Mouse (Mus musculus) gastrocnemius, adult 8-10 months (tissue): Measurements from ENCODE around the gene Clasp1. TPM values are rescaled to one million over a fixed set of nuclear protein-coding genes. Genes with fewer than 3 reads are reported as not detected.

Source experiments
- DNase-seq, 2 experiments: peaks; one replicate each; pipeline ENCODE4 v3.0.0; 2022; ENCODE audit warnings: low spot score in 2 of 2
- total RNA-seq, 4 experiments: library from RNA; stranded (reverse); gene quantifications; 2 replicates each; pipeline ENCODE4 v1.2.4; 2022

Gene Clasp1
- total RNA-seq, 4 experiments from 2014 or later = 45.8 to 55.5 (median 51.7) TPM

- no peak for DNase-seq
Observed at GRCm38 (mm10) chr1:118650771-118651080, 261.9 kb downstream of the Clasp1 start.

DNA sequence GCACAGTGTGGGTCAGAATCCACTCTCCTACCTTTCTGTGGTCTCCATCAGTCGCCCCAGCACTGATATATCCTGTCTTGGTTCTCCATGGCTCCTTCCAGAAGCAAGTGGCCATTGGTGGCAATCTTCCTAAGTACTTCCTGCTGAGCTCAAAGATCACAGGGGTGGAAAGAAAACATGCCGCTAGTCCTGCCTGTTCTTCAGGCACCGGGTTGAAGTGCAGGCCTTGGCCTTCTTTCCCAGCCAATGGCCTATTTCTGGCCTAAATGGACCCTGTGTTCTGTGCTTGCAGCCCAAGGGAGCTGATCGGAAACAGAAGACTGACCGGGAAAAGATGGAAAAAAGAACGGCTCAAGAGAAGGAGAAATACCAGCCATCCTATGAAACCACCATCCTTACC, 269.9 kb downstream of the Clasp1 start:
- DNase-seq = no peak

GRCm38 (mm10) chr1:118660880-118661465, 272.1 kb downstream of the Clasp1 start:
- no peak for DNase-seq

Other genes with a start within 250 kb of the Clasp1 start
- gene Gm29106, start 212.5 kb upstream of the Clasp1 start, total RNA-seq = not detected
- gene Tsn, start 77.3 kb upstream of the Clasp1 start, total RNA-seq = 10 to 100 TPM; 43.8 to 54.3 (median 53.0) TPM
- gene Nifk, start 67.2 kb upstream of the Clasp1 start, total RNA-seq = 10 to 100 TPM; 14.6 to 17.1 (median 16.2) TPM
- gene Tfcp2l1, start 238.9 kb downstream of the Clasp1 start, total RNA-seq = 1 to 10 TPM; 2.6 to 8.5 (median 6.5) TPM